Mouse (Mus musculus) thymus, adult 2 months (tissue): ENCODE data around the gene Hk1. TPM values are rescaled to one million over a fixed set of nuclear protein-coding genes. Genes with fewer than 3 reads are reported as not detected.

Experiments
- DNase-seq: peaks from one replicate; pipeline ENCODE4 v3.0.0; 2021
- H3K27ac ChIP-seq: fragments of 200-500 bp; 2 replicates; pipeline ENCODE4 v1.5.1; 2012; ENCODE audit warnings: low read length, control low read depth; ENCODE audit not compliant: control insufficient read depth, insufficient read depth
- H3K27me3 ChIP-seq: fragments of 200-500 bp; 2 replicates; pipeline ENCODE4 v1.6.1; 2012; ENCODE audit warnings: mild to moderate bottlenecking, low read length, moderate library complexity, mixed read lengths; ENCODE audit not compliant: control insufficient read depth, insufficient read depth
- H3K36me3 ChIP-seq: fragments of 200-500 bp; 2 replicates; pipeline ENCODE4 v1.6.1; 2012; ENCODE audit warnings: mild to moderate bottlenecking, low read length, moderate library complexity; ENCODE audit not compliant: control insufficient read depth, insufficient read depth
- H3K4me1 ChIP-seq: fragments of 200-500 bp; replicated peaks from 2 replicates; pipeline ENCODE4 v1.6.1; 2012; ENCODE audit warnings: low read length; ENCODE audit not compliant: control insufficient read depth, insufficient read depth
- H3K4me3 ChIP-seq: fragments of 200-500 bp; 2 replicates; pipeline ENCODE4 v1.5.1; 2012; ENCODE audit warnings: mild to moderate bottlenecking, low read length, control low read depth, moderate library complexity; ENCODE audit not compliant: control insufficient read depth, insufficient read depth
- CTCF ChIP-seq: fragments of 200-500 bp; IDR thresholded peaks from 2 replicates; pipeline ENCODE4 v1.5.1; 2012; ENCODE audit warnings: mild to moderate bottlenecking, control low read depth, low read length, moderate library complexity, borderline replicate concordance; ENCODE audit not compliant: control insufficient read depth, poor library complexity, insufficient read depth; ENCODE audit errors: extremely low read depth
- POLR2A ChIP-seq: fragments of 200-500 bp; IDR thresholded peaks from 2 replicates; pipeline ENCODE4 v1.6.1; 2012; ENCODE audit warnings: mild to moderate bottlenecking, low read length, control low read depth, moderate library complexity; ENCODE audit not compliant: control insufficient read depth, poor library complexity, insufficient read depth; ENCODE audit errors: extremely low read depth
- whole genome bisulfite sequencing: fragments of 180-500 bp; shearing (Covaris S2); methylation state at CpG from one replicate; pipeline ENCODE4 v1.1.7; 2018; 5-methylcytosine and 5-hydroxymethylcytosine counted together
- polyA plus RNA-seq: library from polyadenylated mRNA; depleted of rRNA; stranded (reverse); fragments of >200 nt; gene quantifications from 2 replicates; pipeline ENCODE4 v1.2.3, GENCODE M21; 2012

Hk1 gene
- polyA plus RNA-seq, 1 experiment: 52.1 TPM

DNA sequence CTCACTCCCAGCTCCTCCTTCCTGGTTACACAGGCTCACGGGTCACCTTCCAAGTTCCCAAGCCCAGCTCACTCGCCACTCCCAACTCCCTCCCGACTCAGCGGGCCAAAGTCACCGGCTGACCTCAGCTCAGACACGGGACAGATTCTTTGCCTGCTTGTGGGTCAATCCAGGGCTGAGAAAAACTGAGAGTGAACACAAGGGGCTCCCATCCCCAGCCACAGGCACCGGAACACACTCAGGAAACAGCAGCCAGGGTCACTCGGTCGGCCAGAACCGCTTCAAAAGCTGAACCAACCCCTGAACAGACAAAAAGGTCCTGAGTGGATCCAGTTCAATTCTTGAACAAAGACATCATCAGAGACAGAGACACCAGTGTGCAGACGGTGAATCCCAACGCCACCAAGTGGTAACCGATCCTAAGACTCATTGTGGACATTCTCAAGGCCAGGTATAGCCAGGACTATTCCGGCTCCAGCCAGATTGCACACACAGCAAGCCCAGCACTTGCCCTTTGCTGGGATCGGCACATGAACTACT is 65.8 kb downstream of the Hk1 start:
- Histone ChIP-seq H3K4me3 (no peak overlapping the region), H3K36me3 (no peaks in the 10 kb centered on the region), H3K4me1 (peaks cover 5% of the 10 kb centered on the region), H3K27ac (no peak overlapping the region), H3K27me3 (no peaks in the 10 kb centered on the region)
- no peak for TF ChIP-seq CTCF
- TF ChIP-seq POLR2A: no peak
- DNase-seq: no peak
- WGBS: 80% methylated on average over 15 of the region's 15 CpGs

- DNase-seq: no peak
- H3K27me3 ChIP-seq: no peaks in the 10 kb centered on the region
- 47% methylated on average over 10 of the region's 10 CpGs for WGBS
- H3K36me3 ChIP-seq: no peaks in the 10 kb centered on the region
- H3K4me1 ChIP-seq: peaks cover 5% of the 10 kb centered on the region
- no peak for TF ChIP-seq CTCF
- TF ChIP-seq POLR2A: no peak
- H3K27ac ChIP-seq: no peak overlapping the region
- no peak overlapping the region for H3K4me3 ChIP-seq
These were observed 66.6 kb downstream of the Hk1 start for GRCm38 (mm10) chr10:62313140-62313539.

DNA sequence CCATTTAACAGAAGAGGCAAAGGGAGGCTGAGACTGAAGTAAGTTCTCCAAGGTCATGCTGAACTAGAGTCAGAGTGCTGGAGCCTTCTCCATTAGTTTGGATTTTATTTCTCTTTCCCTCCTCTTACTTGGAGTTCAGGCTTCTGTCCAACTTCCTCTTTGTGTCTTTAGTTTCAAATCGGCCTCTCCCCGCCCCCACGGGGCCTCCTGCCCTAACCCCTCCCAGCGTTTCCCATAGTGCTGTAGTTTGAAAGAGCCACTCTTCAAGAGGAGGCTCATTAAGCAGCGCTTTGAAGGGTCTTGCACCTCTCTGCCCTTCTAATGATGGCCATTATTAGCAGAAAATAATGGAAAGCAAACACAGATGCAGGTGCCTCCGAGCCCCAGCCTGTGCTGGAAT is 68.2 kb downstream of the Hk1 start:
- Histone ChIP-seq H3K36me3 (no peaks in the 10 kb centered on the region), H3K27me3 (no peaks in the 10 kb centered on the region), H3K4me3 (no peak overlapping the region), H3K27ac (no peak overlapping the region), H3K4me1 (peaks cover 10% of the 10 kb centered on the region)
- 23% methylated on average over 6 of the region's 6 CpGs for WGBS
- DNase-seq: no peak
- TF ChIP-seq CTCF (no peak), POLR2A (no peak)

GRCm38 (mm10) chr10:62310259-62311039 is 69.3 kb downstream of the Hk1 start:
- Histone ChIP-seq H3K4me3 (no peak overlapping the region), H3K4me1 (peaks cover 12% of the 10 kb centered on the region), H3K36me3 (no peaks in the 10 kb centered on the region), H3K27me3 (no peaks in the 10 kb centered on the region), H3K27ac (no peak overlapping the region)
- WGBS: 74% methylated on average over 10 of the region's 10 CpGs
- DNase-seq: no peak
- TF ChIP-seq POLR2A (no peak), CTCF (no peak)

DNA sequence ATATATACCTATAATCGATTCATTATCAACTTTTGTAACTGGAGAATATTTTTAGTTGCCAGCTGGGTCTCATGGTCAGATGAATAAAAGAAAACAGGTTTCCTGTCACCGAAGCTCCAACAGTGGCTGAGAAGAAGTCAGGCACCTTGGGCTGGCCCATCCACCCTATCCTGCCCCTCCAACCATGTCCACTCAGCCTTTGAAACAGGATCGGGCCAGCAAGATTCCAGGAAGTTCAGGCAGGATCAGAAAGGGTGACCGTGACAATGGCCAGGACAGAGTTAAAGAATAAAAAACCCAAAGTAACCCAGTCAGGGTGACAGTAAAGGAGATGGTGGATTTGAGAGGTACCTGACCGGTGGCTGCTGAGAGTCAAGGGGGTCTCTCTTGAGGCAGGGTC is 70.1 kb downstream of the Hk1 start:
- TF ChIP-seq CTCF (no peak), POLR2A (no peak)

GRCm38 (mm10) chr10:62308896-62309491 is 70.7 kb downstream of the Hk1 start:
- DNase-seq: no peak

More for the DNA sequence above, 70.1 kb downstream of the Hk1 start:
- H3K27me3 ChIP-seq: no peaks in the 10 kb centered on the region
- no peaks in the 10 kb centered on the region; the same call in 1 of the 2 replicates for H3K36me3 ChIP-seq
- no peak for DNase-seq
- H3K27ac ChIP-seq: no peak overlapping the region
- H3K4me3 ChIP-seq: no peak overlapping the region
- 93% methylated on average over 5 of the region's 5 CpGs for WGBS
- H3K4me1 ChIP-seq: peaks cover 12% of the 10 kb centered on the region

More at GRCm38 (mm10) chr10:62308896-62309491, 70.7 kb downstream of the Hk1 start:
- no peaks in the 10 kb centered on the region for H3K27me3 ChIP-seq
- no peaks in the 10 kb centered on the region; the same call in 1 of the 2 replicates for H3K36me3 ChIP-seq
- peaks cover 12% of the 10 kb centered on the region for H3K4me1 ChIP-seq
- 96% methylated on average over 11 of the region's 11 CpGs for WGBS
- TF ChIP-seq CTCF (no peak), POLR2A (no peak)
- H3K4me3 ChIP-seq: no peak overlapping the region
- H3K27ac ChIP-seq: no peak overlapping the region
